Mouse (Mus musculus): ENCODE data around the gene Ppp2r3d. TPM values are rescaled to one million over a fixed set of nuclear protein-coding genes. Genes with fewer than 3 reads are reported as not detected.

The Ppp2r3d gene
- total RNA-seq, 2 experiments from 2014 or later = 98.9 to 106 TPM

DNA sequence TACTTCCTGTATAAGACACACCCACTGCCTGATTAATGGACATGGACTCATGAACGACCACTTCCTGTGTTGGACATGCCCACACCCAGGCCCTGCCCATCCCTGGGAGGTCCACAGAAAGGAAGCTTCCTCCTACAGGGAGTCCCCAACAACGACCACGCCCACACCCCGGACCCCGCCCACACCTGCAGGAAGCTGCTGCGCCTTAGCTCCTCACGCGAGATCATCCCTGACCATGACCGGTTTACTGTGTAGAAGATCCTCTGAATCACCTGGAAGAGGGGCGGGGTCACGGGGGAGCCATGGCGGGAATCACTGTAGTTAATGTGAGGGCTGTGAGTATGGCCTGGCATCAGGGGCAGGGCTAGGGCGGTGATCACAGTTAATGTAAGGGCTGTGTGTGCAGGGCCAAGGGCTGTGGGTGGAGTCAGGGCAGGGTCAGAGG lies 37.3 kb downstream of the Ppp2r3d start:
- TF ChIP-seq CTCF (IDR thresholded peaks at IDR 0.05) = no peak
- intact Hi-C loops (cut with DNase I) = loop anchor here (5.0 kb wide), 1 partner anchor 67 kb away; no protein-coding TSS in a partner anchor

GRCm38 (mm10) chr9:124438686-124439346 lies 37.9 kb downstream of the Ppp2r3d start:
- Histone ChIP-seq H3K27ac (no peak overlapping the region), H3K4me3 (no peak overlapping the region)
- intact Hi-C loops (cut with DNase I) = loop anchor here (5.0 kb wide), 1 partner anchor 67 kb away; no protein-coding TSS in a partner anchor
- peak in 1 of 2 experiments; percentile 11 for DNase-seq (ENCODE audit: extremely low spot score in 1 of 2, low spot score in 2 of 2)
- TF ChIP-seq CTCF (IDR thresholded peaks at IDR 0.05) = no peak

More for the DNA sequence above, 37.3 kb downstream of the Ppp2r3d start:
- DNase-seq (ENCODE audit: extremely low spot score in 1 of 2, low spot score in 2 of 2) = peak; percentile 10 to 20
- Histone ChIP-seq H3K27ac (no peak overlapping the region), H3K4me3 (no peak overlapping the region)

GRCm38 (mm10) chr9:124425411-124425885 lies 51.2 kb downstream of the Ppp2r3d start:
- peak; percentile 93 to 96 for DNase-seq (ENCODE audit: extremely low spot score in 1 of 2, low spot score in 2 of 2)
- no peak for TF ChIP-seq CTCF (IDR thresholded peaks at IDR 0.05)
- peak overlapping the region; percentile 99 for H3K27ac ChIP-seq
- peak overlapping the region; percentile 95 for H3K4me3 ChIP-seq
- intact Hi-C loops (cut with DNase I) = loop anchor here (5.0 kb wide), 2 partner anchors 143 to 578 kb away; no protein-coding TSS in a partner anchor

- Histone ChIP-seq H3K4me3 (peak overlapping the region; percentile 95), H3K27ac (peak overlapping the region; percentile 99)
- TF ChIP-seq CTCF (IDR thresholded peaks at IDR 0.05) = no peak
- DNase-seq (ENCODE audit: extremely low spot score in 1 of 2, low spot score in 2 of 2) = peak; percentile 98 to 99
- intact Hi-C loops (cut with DNase I) = loop anchor here (5.0 kb wide), 2 partner anchors 142 to 577 kb away; no protein-coding TSS in a partner anchor
Measured at GRCm38 (mm10) chr9:124424542-124425410, 51.9 kb downstream of the Ppp2r3d start.

DNA sequence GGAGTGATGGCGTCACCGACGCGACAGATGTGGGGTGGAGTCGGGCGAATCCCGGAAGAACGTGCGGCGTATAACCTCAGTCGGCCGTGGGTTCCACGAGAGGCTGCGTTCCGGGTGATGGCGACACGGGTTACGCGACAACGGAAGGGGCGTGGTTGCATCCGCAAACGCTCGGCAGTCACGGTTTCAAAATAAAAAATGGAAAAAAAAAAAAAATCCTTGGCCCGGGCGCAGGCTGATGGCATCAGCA lies 52.5 kb downstream of the Ppp2r3d start:
- DNase-seq (ENCODE audit: extremely low spot score in 1 of 2, low spot score in 2 of 2) = no peak
- Histone ChIP-seq H3K4me3 (peak overlapping the region; percentile 95), H3K27ac (peak overlapping the region; percentile 99)
- TF ChIP-seq CTCF (IDR thresholded peaks at IDR 0.05) = no peak
- intact Hi-C loops (cut with DNase I) = no loop called here

- no peak for TF ChIP-seq CTCF (IDR thresholded peaks at IDR 0.05)
- intact Hi-C loops (cut with DNase I) = no loop called here
- Histone ChIP-seq H3K27ac (peak overlapping the region; percentile 99), H3K4me3 (peak overlapping the region; percentile 95)
- DNase-seq (ENCODE audit: extremely low spot score in 1 of 2, low spot score in 2 of 2) = peak; percentile 97 to 98
Measured at GRCm38 (mm10) chr9:124423552-124424291, 53.0 kb downstream of the Ppp2r3d start.

- no peak; the same call in 1 of the 2 replicates for TF ChIP-seq CTCF (IDR thresholded peaks at IDR 0.05)
- peak overlapping the region; percentile 99 for H3K27ac ChIP-seq
- H3K4me3 ChIP-seq = peak overlapping the region; percentile 95
- peak; percentile 88 to 93 for DNase-seq (ENCODE audit: extremely low spot score in 1 of 2, low spot score in 2 of 2)
- intact Hi-C loops (cut with DNase I) = no loop called here
Measured at GRCm38 (mm10) chr9:124422900-124423551, 53.7 kb downstream of the Ppp2r3d start.

DNA sequence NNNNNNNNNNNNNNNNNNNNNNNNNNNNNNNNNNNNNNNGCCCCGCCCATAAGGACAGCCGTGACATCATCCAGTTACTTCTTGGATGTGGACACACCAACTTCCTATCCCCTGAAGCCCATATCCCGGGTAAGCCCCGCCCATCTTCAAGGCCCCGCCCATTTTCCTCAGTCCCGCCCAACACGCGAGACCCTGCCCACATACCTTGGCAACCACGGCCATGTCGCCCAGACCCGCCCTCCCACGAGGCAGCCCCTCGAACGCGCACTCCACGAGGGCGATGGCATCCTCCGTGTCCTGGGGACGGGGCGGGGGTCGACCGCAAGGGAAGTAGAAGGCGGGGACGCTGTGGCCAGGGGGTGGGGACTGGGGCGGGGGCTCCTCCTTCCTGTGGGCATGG lies 54.3 kb downstream of the Ppp2r3d start:
- peak in 1 of 2 experiments; percentile 69 for DNase-seq (ENCODE audit: extremely low spot score in 1 of 2, low spot score in 2 of 2)
- intact Hi-C loops (cut with DNase I) = no loop called here

DNA sequence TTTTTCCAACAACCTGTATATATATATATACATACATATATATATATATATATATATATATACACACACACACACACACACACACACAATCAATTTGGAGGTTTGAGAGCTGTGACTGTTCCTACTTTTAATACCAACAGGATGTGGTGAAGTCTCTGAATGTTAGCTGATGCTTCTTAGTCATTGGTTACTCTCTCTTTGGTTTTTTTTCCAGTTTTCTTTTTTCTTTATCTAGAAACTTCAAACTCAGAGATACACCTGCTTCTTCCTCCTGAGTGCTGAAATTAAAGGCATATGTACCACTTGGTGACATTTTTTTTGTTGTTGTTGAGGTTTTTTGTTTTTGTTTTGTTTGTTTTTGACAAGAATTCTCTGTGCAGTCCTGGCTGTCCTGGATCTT lies 63.8 kb downstream of the Ppp2r3d start:
- DNase-seq (ENCODE audit: extremely low spot score in 1 of 2, low spot score in 2 of 2) = no peak
- no peak overlapping the region for H3K4me3 ChIP-seq
- no peak overlapping the region for H3K27ac ChIP-seq
- intact Hi-C loops (cut with DNase I) = loop anchor here (5.0 kb wide), 2 partner anchors 46 to 61 kb away; no protein-coding TSS in a partner anchor
- TF ChIP-seq CTCF (IDR thresholded peaks at IDR 0.05) = no peak

More for the DNA sequence above, 54.3 kb downstream of the Ppp2r3d start:
- TF ChIP-seq CTCF (IDR thresholded peaks at IDR 0.05) = no peak
- H3K4me3 ChIP-seq = peak overlapping the region; percentile 95
- peak overlapping the region; percentile 99 for H3K27ac ChIP-seq

DNA sequence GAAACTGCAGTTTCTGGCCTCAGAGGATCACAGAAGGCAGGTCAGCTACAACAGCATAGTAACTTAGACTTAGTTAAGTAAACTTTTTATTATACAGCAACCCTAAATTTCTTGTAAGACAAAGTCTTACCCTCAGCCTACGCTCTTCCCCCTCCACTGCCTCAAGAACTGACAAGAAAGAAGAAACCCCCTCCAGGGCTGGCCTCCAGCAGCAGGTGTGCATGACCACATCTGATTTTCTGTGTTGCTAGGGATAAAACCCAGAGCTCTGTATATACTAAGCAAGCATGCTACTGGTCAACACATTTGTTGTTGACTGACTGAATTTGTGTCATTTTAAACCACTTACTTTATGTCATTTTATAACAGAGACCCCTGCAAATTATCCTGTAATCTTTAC lies 65.1 kb downstream of the Ppp2r3d start:
- intact Hi-C loops (cut with DNase I) = loop anchor here (5.0 kb wide), 2 partner anchors 44 to 59 kb away; no protein-coding TSS in a partner anchor
- DNase-seq (ENCODE audit: extremely low spot score in 1 of 2, low spot score in 2 of 2) = no peak
- no peak overlapping the region for H3K27ac ChIP-seq

GRCm38 (mm10) chr9:124408564-124408963 lies 68.1 kb downstream of the Ppp2r3d start:
- H3K4me3 ChIP-seq = no peak overlapping the region
- H3K27ac ChIP-seq = no peak overlapping the region
- intact Hi-C loops (cut with DNase I) = no loop called here
- DNase-seq (ENCODE audit: extremely low spot score in 1 of 2, low spot score in 2 of 2) = no peak
- TF ChIP-seq CTCF (IDR thresholded peaks at IDR 0.05) = no peak

More for the DNA sequence above, 65.1 kb downstream of the Ppp2r3d start:
- no peak for TF ChIP-seq CTCF (IDR thresholded peaks at IDR 0.05)
- H3K4me3 ChIP-seq = no peak overlapping the region

Other genes starting within 250 kb of the Ppp2r3d start
- 10 to 100 TPM; 17.7 to 19.2 TPM for gene 2010315B03Rik, start 164.2 kb downstream of the Ppp2r3d start, total RNA-seq (2021)
- gene Gm21836, start 16.9 kb upstream of the Ppp2r3d start, total RNA-seq (2021) = not detected